Mouse (Mus musculus) olfactory bulb, adult 2 months (tissue): ENCODE data around the gene Vmac.

Experiments
- CTCF ChIP-seq: fragments of 200-500 bp; IDR thresholded peaks from 2 replicates; pipeline ENCODE4 v1.5.1; 2012; ENCODE audit warnings: low read depth, mild to moderate bottlenecking, low read length, moderate library complexity; ENCODE audit not compliant: insufficient read depth
- POLR2A ChIP-seq: fragments of 200-500 bp; IDR thresholded peaks from 2 replicates; pipeline ENCODE4 v1.6.1; 2012; ENCODE audit warnings: mild to moderate bottlenecking, low read depth, low read length, moderate library complexity; ENCODE audit not compliant: insufficient read depth

DNA sequence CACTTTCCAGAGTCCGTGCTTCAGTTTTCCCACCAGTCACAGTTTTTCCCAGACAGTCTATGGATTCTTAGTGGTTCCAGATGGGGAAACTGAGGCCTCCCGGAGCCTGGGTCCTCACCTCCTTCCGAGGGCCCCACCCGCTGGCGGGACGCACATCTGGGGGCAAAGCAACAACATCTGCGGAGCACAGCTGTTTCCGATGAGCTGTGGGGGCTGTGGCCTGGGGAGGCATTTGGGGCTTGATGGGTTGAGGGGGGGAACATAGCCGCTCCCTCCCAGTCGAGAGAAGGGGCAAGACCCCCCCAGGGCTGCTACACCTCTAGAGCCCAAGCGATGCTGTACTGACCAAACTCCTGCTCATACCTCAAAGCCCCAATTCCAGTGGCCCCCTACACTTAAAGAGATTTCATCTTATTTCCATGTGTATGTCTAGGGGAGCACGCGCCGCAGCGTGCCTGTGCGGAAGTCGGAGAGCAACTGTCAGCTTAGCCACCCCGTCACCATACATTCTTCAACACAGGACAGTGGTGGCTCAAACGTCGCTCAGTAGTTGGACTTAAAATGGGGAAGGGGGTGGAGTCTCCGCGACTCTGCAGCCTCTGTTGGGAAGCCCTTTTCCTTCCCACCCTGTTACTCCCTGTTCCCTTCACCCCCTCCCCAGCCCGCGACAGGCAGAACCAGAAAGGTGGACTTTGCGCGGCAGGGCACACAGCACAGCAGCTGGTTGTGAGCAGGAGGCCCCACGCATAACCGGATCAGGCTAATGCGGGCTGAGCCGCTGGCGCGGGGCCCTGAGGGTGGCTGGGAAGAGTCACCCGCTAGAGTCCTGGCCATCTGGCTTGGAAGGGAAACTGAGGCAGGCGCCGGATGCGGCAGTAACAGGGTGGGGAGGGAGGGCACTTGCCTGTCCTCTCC, 36.7 kb upstream of the Vmac start:
- no peak for TF ChIP-seq POLR2A
- TF ChIP-seq CTCF: no peak
